Mouse (Mus musculus): ENCODE measurements around the gene Cs. TPM values are rescaled to one million over a fixed set of nuclear protein-coding genes. Genes with fewer than 3 reads are reported as not detected.

Gene Cs
- polyA plus RNA-seq, 1 experiment from 2014 or later: 567 TPM

GRCm38 (mm10) chr10:128376455-128377211, 39.1 kb downstream of the Cs start, which contains the start of gene Ankrd52:
Gene Ankrd52, plus strand, starts transcription at chr10:128377115.
- Histone ChIP-seq H3K36me3 (ENCODE audit: control insufficient read depth, insufficient read depth) (peaks cover 19% of the 10 kb centered on the region), H3K4me3 (ENCODE audit: low read length) (peak within 1 kb of the TSS; percentile 95), H3K9ac (ENCODE audit: low read length) (peak within 1 kb of the TSS; percentile 99), H3K4me1 (ENCODE audit: control insufficient read depth, insufficient read depth, low read length) (peaks cover 18% of the 10 kb centered on the region), H3K9me3 (replicated peaks; ENCODE audit: control insufficient read depth, low read length) (peaks cover 4% of the 10 kb centered on the region), H3K4me2 (ENCODE audit: low read depth, low read length) (peak within 1 kb of the TSS; percentile 93), H3K27me3 (ENCODE audit: control insufficient read depth, insufficient read depth, low read length) (no peaks in the 10 kb centered on the region), H3K27ac (ENCODE audit: low read length) (peak within 1 kb of the TSS; percentile 93)
- under 1% methylated on average over 69 of the region's 73 CpGs for WGBS
- peak; percentile 91 for ATAC-seq (replicated peaks; ENCODE audit: extremely low read depth, insufficient read depth, low FRiP score)

GRCm38 (mm10) chr10:128377222-128377939, 39.8 kb downstream of the Cs start:
- Histone ChIP-seq H3K9ac (ENCODE audit: low read length) (peak overlapping the region; percentile 99), H3K4me2 (ENCODE audit: low read depth, low read length) (peak overlapping the region; percentile 93), H3K9me3 (replicated peaks; ENCODE audit: control insufficient read depth, low read length) (peaks cover 4% of the 10 kb centered on the region), H3K36me3 (ENCODE audit: control insufficient read depth, insufficient read depth) (peaks cover 27% of the 10 kb centered on the region), H3K27ac (ENCODE audit: low read length) (peak overlapping the region; percentile 93), H3K27me3 (ENCODE audit: control insufficient read depth, insufficient read depth, low read length) (no peaks in the 10 kb centered on the region), H3K4me1 (ENCODE audit: control insufficient read depth, insufficient read depth, low read length) (peaks cover 18% of the 10 kb centered on the region), H3K4me3 (ENCODE audit: low read length) (peak overlapping the region; percentile 95)
- WGBS: 0% methylated on average over 43 of the region's 47 CpGs
- ATAC-seq (replicated peaks; ENCODE audit: extremely low read depth, insufficient read depth, low FRiP score): peak; percentile 43

DNA sequence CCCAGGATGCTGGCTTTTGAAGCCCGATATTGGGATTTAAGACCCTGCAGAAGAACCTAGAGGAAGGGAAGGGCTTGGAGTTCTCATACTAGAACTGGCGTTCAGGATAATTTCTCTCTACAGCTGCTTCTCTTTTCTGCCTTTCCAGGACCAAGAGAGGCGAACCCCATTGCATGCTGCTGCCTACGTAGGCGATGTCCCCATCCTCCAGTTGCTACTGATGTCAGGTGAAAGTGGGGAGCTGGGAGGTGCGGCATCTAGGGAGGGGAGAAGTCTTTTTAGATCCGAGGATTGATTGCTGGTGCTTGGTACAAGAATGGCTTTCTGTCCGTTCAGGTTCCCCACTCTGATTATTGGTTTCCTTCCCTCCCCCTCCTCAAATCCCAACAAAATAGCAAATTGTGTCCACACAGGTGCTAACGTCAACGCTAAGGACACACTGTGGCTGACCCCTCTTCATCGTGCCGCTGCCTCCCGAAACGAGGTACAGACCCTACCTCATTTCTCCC, 40.5 kb downstream of the Cs start:
- Histone ChIP-seq H3K4me1 (ENCODE audit: control insufficient read depth, insufficient read depth, low read length) (peaks cover 16% of the 10 kb centered on the region), H3K27me3 (ENCODE audit: control insufficient read depth, insufficient read depth, low read length) (no peaks in the 10 kb centered on the region), H3K4me3 (ENCODE audit: low read length) (peak overlapping the region; percentile 95), H3K27ac (ENCODE audit: low read length) (peak overlapping the region; percentile 93), H3K36me3 (ENCODE audit: control insufficient read depth, insufficient read depth) (peaks cover 33% of the 10 kb centered on the region), H3K9ac (ENCODE audit: low read length) (peak overlapping the region; percentile 99), H3K9me3 (replicated peaks; ENCODE audit: control insufficient read depth, low read length) (peaks cover 4% of the 10 kb centered on the region), H3K4me2 (ENCODE audit: low read depth, low read length) (peak overlapping the region; percentile 93)
- 62% methylated on average over 14 of the region's 14 CpGs for WGBS
- ATAC-seq (replicated peaks; ENCODE audit: extremely low read depth, insufficient read depth, low FRiP score): no peak

DNA sequence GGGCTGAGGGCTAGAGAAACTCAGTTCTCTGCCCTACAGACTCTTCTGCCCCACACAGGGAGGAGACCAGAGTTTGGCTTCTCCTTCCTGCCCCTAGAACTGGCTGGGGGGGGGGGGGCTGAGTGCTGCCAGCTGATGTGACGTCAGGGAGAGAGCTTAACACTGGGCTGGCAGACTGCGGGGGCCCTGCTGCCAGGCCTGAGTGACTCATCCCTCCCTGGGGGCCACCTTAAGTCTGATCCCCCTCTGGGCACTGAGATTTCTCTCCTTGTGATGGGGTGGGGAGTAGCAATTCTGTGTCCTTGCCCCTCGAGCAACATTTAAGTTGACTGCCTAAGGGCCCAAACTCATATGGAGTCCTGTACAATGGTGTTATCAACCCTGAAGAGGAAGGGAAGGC, 40.9 kb downstream of the Cs start:
- WGBS: 57% methylated on average over 3 of the region's 3 CpGs

GRCm38 (mm10) chr10:128379260-128379659, 41.7 kb downstream of the Cs start:
- Histone ChIP-seq H3K4me3 (ENCODE audit: low read length) (no peak overlapping the region), H3K27ac (ENCODE audit: low read length) (no peak overlapping the region), H3K36me3 (ENCODE audit: control insufficient read depth, insufficient read depth) (peaks cover 45% of the 10 kb centered on the region), H3K9me3 (replicated peaks; ENCODE audit: control insufficient read depth, low read length) (peaks cover 2% of the 10 kb centered on the region), H3K4me1 (ENCODE audit: control insufficient read depth, insufficient read depth, low read length) (peaks cover 15% of the 10 kb centered on the region), H3K4me2 (ENCODE audit: low read depth, low read length) (no peak overlapping the region), H3K27me3 (ENCODE audit: control insufficient read depth, insufficient read depth, low read length) (no peaks in the 10 kb centered on the region), H3K9ac (ENCODE audit: low read length) (no peak overlapping the region)
- 87% methylated on average over 7 of the region's 7 CpGs for whole genome bisulfite sequencing
- ATAC-seq (replicated peaks; ENCODE audit: extremely low read depth, insufficient read depth, low FRiP score): no peak

More for the DNA sequence above, 40.9 kb downstream of the Cs start:
- H3K4me1 ChIP-seq (ENCODE audit: control insufficient read depth, insufficient read depth, low read length): peaks cover 15% of the 10 kb centered on the region
- peaks cover 4% of the 10 kb centered on the region for H3K9me3 ChIP-seq (replicated peaks; ENCODE audit: control insufficient read depth, low read length)
- no peak for ATAC-seq (replicated peaks; ENCODE audit: extremely low read depth, insufficient read depth, low FRiP score)
- H3K4me2 ChIP-seq (ENCODE audit: low read depth, low read length): peak overlapping the region; percentile 93; the same call in 1 of the 2 replicates
- H3K27me3 ChIP-seq (ENCODE audit: control insufficient read depth, insufficient read depth, low read length): no peaks in the 10 kb centered on the region
- peaks cover 37% of the 10 kb centered on the region for H3K36me3 ChIP-seq (ENCODE audit: control insufficient read depth, insufficient read depth)
- no peak overlapping the region for H3K27ac ChIP-seq (ENCODE audit: low read length)
- H3K4me3 ChIP-seq (ENCODE audit: low read length): no peak overlapping the region
- no peak overlapping the region for H3K9ac ChIP-seq (ENCODE audit: low read length)

DNA sequence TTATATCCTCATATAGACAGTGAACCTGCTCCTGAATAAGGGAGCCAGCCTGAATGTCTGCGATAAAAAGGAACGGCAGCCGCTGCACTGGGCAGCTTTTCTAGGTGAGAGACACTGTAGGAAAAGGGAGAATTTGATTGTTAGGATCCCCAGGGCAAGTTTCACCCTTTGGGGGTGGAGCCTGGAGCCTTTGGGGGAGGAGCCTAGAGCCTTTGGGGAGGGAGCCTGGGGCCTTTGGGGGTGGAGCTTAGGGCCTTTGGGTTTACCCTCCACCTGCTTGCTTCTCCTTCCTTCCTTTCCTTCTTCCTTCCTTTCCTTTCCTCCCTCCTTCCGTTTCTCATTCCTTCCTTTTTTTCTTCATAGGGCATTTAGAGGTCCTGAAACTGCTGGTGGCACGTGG, 43.0 kb downstream of the Cs start:
- 85% methylated on average over 5 of the region's 5 CpGs for WGBS
- no peaks in the 10 kb centered on the region for H3K27me3 ChIP-seq (ENCODE audit: control insufficient read depth, insufficient read depth, low read length)

DNA sequence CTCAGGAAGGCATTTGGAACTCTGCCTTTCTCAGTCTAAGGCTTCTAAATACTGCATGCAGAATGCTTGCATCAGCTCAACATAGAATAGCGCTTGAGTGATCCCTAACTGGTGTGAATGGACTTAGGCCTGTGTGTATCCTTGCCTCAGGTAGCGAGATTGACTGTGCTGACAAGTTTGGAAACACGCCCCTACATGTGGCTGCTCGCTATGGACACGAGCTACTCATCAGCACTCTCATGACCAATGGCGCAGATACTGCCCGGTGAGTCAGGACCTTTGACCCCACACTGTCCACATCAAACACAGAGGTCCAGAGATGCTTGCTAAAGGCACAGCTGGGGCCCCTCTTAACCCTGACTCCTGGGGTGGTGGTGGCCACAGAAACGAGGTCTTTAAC, 44.9 kb downstream of the Cs start:
- H3K27me3 ChIP-seq (ENCODE audit: control insufficient read depth, insufficient read depth, low read length): no peaks in the 10 kb centered on the region
- H3K36me3 ChIP-seq (ENCODE audit: control insufficient read depth, insufficient read depth): peaks cover 66% of the 10 kb centered on the region
- no peak overlapping the region for H3K4me2 ChIP-seq (ENCODE audit: low read depth, low read length)
- no peak overlapping the region for H3K27ac ChIP-seq (ENCODE audit: low read length)
- H3K4me3 ChIP-seq (ENCODE audit: low read length): no peak overlapping the region
- H3K9ac ChIP-seq (ENCODE audit: low read length): no peak overlapping the region
- H3K9me3 ChIP-seq (replicated peaks; ENCODE audit: control insufficient read depth, low read length): no peaks in the 10 kb centered on the region
- H3K4me1 ChIP-seq (ENCODE audit: control insufficient read depth, insufficient read depth, low read length): peaks cover 10% of the 10 kb centered on the region
- 89% methylated on average over 8 of the region's 8 CpGs for WGBS
- ATAC-seq (replicated peaks; ENCODE audit: extremely low read depth, insufficient read depth, low FRiP score): no peak

More for the DNA sequence above, 43.0 kb downstream of the Cs start:
- Histone ChIP-seq H3K9ac (ENCODE audit: low read length) (no peak overlapping the region), H3K4me2 (ENCODE audit: low read depth, low read length) (no peak overlapping the region), H3K36me3 (ENCODE audit: control insufficient read depth, insufficient read depth) (peaks cover 52% of the 10 kb centered on the region), H3K9me3 (replicated peaks; ENCODE audit: control insufficient read depth, low read length) (no peaks in the 10 kb centered on the region), H3K4me3 (ENCODE audit: low read length) (no peak overlapping the region), H3K27ac (ENCODE audit: low read length) (no peak overlapping the region), H3K4me1 (ENCODE audit: control insufficient read depth, insufficient read depth, low read length) (peaks cover 15% of the 10 kb centered on the region)
- no peak for ATAC-seq (replicated peaks; ENCODE audit: extremely low read depth, insufficient read depth, low FRiP score)

DNA sequence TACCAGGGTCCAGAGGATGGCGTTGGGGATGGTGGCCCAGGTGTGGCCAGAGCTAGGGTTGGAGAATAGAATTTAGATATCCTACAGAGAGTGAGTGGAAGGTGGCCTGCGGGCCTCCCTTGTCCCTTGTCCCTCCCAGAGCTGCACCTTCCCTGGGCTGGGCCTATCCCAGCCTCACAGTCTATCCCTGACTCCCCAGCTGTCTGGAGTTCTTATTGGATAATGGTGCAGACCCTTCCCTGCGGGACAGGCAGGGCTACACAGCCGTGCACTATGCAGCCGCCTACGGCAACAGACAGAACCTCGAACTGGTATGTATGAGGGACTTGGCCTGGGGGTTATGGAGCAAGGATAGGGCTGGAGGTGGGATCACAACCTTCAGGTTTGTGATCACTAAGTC, 48.4 kb downstream of the Cs start:
- WGBS: 93% methylated on average over 7 of the region's 7 CpGs
- ATAC-seq (replicated peaks; ENCODE audit: extremely low read depth, insufficient read depth, low FRiP score): no peak
- H3K4me1 ChIP-seq (ENCODE audit: control insufficient read depth, insufficient read depth, low read length): peaks cover 2% of the 10 kb centered on the region

GRCm38 (mm10) chr10:128388941-128389340, 51.4 kb downstream of the Cs start:
- no peak overlapping the region for H3K4me3 ChIP-seq (ENCODE audit: low read length)
- no peak overlapping the region for H3K4me2 ChIP-seq (ENCODE audit: low read depth, low read length)
- no peaks in the 10 kb centered on the region for H3K9me3 ChIP-seq (replicated peaks; ENCODE audit: control insufficient read depth, low read length)
- H3K27me3 ChIP-seq (ENCODE audit: control insufficient read depth, insufficient read depth, low read length): no peaks in the 10 kb centered on the region
- 88% methylated on average over 14 of the region's 14 CpGs for WGBS
- no peak for ATAC-seq (replicated peaks; ENCODE audit: extremely low read depth, insufficient read depth, low FRiP score)
- no peak overlapping the region for H3K27ac ChIP-seq (ENCODE audit: low read length)
- H3K9ac ChIP-seq (ENCODE audit: low read length): no peak overlapping the region; the same call in 1 of the 2 replicates
- H3K36me3 ChIP-seq (ENCODE audit: control insufficient read depth, insufficient read depth): peaks cover 62% of the 10 kb centered on the region
- H3K4me1 ChIP-seq (ENCODE audit: control insufficient read depth, insufficient read depth, low read length): peaks cover 7% of the 10 kb centered on the region

More for the DNA sequence above, 48.4 kb downstream of the Cs start:
- no peak overlapping the region for H3K9ac ChIP-seq (ENCODE audit: low read length)
- H3K36me3 ChIP-seq (ENCODE audit: control insufficient read depth, insufficient read depth): peaks cover 84% of the 10 kb centered on the region
- H3K4me3 ChIP-seq (ENCODE audit: low read length): no peak overlapping the region
- H3K27me3 ChIP-seq (ENCODE audit: control insufficient read depth, insufficient read depth, low read length): no peaks in the 10 kb centered on the region
- no peak overlapping the region for H3K4me2 ChIP-seq (ENCODE audit: low read depth, low read length)
- H3K27ac ChIP-seq (ENCODE audit: low read length): no peak overlapping the region
- H3K9me3 ChIP-seq (replicated peaks; ENCODE audit: control insufficient read depth, low read length): no peaks in the 10 kb centered on the region

All from heart, embryonic 16.5 days (tissue).